Mouse (Mus musculus): Measurements from ENCODE around the gene Gm12184.
"Not testable (repeated sequence)": the region's sequence is repeated elsewhere in the genome, so short reads cannot be mapped to it uniquely, and the experiment has no call there.

The Gm12184 gene

DNA sequence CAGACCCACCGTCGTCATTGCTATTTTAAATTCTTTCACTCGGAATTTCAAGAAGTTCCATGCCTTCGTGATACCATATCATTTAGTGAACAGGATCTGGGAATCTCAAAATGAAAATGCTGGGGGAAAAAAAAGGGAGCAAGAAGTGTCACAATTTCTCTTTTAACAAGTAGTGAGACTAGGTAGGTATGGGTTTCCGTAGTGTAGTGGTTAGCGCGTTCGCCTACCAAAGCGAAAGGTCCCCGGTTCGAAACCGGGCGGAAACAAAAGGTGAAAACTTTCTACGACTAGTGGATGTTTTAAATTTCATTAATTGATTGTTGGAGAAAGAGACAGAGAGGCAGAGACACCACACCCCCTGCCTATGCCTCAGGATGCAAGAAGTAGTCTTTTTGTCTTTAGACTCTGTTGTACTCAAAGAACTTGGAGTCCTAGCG lies 2.9 kb downstream of the Gm12184 start:
- DNase-seq (ENCODE audit: inconsistent ontology term): peak; percentile 77

DNA sequence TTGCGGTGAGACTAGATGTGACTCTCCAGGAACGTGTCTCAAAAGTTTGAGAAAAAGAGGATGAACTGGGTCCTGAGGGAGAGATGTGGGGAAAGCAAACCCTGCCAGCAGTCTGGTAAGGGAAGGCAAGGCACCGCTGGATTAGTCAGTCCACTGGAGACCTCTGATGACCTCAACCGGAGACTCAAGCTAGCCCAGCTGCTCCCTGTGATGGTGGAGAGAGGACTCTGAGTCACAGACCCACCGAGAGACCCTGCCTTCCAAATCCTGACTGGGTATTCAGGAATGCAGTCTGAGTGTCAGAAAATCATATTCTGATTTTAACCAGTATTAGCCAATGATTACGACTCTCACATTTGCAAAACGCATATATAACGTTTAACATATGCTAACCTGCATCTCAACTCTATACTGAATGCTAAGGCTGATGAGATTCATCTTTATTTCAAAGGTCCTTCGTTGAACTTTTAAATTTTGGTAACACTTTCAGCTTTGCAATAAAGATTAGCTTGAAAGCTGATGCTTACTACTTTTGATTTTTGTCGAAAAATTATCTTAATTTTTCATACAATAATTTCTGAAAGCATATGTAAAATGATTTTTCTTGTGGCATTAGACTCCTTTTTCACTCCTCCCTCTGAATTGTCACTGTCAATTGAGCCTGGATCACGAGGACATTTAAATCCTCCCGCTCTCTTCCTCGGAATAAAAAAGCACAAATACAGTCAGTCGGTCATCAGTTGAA lies 3.5 kb downstream of the Gm12184 start:
- no peak for DNase-seq (ENCODE audit: inconsistent ontology term)

DNA sequence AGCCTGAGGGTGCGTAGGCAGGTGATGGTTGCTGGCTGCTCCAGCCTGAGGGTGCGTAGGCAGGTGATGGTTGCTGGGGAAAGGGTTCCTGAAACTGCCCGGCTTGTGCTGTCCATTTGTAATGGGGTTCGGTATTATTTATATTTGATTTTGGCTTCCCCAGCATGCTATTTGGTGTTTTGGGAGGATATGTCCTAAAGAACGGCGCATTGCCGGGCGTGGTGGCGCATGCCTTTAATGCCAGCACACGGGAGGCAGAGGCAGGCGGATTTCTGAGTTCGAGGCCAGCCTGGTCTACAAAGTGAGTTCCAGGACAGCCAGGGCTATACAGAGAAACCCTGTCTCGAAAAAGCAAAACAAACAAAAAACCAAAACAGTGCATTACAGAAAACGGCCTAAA lies 5.2 kb downstream of the Gm12184 start:
- not testable (repeated sequence) for DNase-seq (ENCODE audit: inconsistent ontology term)

DNA sequence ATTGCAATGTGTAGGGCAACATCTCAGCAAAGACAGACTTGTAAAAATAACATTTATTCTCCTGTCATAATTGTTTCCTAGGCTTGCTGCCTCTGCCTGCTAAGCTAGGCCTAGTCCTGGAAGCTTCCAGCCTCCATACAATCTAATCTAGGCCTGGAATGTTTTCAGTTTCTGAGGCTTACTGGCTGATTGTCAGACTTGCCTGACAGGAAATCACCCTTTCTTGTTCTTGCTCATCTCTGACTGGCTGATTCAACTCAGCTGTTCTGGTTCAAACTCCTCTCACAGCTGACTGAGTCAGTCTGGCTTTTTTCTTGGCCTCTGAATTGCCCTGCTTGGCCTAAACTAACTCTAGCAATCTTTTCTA lies 6.2 kb downstream of the Gm12184 start:
- DNase-seq (ENCODE audit: inconsistent ontology term): no peak

DNA sequence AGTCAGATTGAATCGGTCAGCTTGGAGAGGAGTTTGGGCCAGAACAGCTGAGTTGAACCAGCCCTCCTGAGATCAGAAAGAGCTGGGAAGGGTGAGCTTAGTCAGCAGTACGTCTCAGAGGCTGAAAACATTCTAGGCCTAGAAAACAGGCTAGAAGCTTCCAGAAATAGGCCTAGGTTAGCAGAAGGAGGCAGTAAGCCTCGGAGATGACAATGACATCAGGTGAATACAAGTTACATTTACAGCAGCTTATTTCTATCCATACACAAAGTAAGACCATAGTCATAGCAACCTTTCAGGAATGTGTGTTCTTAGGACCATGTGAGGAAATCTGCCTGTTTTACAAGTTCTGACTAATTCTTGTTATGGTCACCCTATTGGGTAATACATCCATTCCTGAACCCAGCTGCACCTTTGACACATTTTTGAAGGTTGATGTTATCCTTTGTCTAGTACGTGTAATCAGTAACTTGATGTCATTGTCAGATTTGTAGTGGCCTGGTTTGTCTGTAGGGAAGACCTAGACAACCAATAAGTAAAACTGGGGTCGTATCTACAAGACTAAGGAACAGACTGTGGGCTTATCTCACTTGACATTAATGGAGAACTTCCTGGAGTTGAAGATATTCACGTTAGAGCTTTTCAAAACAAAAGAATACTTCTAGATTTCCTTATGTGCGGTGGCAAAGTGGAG lies 6.7 kb downstream of the Gm12184 start:
- no peak for DNase-seq (ENCODE audit: inconsistent ontology term)

DNA sequence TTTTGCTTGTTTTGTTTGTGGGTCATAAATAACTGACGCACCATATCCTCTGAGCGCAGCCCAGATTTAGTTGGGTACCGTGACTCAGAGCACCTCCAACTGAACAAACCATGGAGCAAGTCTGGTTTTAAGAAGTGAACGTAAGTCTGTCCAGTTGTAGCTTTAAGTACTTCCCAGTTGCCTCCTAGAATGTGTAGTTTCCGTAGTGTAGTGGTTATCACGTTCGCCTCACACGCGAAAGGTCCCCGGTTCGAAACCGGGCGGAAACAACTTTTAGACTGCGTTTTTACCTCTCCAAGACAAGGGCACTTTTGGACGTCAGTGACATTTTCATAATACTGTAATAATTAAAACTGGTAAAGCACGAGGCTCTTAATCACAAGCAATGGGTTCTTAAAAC lies 8.1 kb downstream of the Gm12184 start:
- DNase-seq (ENCODE audit: inconsistent ontology term): peak; percentile 88

DNA sequence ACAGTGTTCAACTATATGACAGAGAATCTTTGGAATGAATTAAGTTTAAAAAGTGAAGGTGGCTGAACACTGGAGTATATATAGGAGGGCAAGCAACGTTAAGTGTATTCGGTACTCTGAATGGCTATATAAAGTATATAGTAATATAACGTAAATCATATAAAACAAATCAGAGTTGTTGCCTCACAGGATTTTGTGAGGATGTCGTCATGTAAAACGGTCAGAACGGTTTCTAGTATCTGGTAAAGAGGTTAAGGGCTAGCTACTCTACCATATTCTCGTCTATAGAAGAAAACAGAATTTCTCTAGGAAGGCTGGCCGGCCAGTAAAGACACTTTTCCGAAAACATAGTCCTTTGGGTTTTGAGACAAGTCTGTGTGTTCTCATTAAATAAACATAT lies 8.7 kb downstream of the Gm12184 start:
- DNase-seq (ENCODE audit: inconsistent ontology term): no peak

DNA sequence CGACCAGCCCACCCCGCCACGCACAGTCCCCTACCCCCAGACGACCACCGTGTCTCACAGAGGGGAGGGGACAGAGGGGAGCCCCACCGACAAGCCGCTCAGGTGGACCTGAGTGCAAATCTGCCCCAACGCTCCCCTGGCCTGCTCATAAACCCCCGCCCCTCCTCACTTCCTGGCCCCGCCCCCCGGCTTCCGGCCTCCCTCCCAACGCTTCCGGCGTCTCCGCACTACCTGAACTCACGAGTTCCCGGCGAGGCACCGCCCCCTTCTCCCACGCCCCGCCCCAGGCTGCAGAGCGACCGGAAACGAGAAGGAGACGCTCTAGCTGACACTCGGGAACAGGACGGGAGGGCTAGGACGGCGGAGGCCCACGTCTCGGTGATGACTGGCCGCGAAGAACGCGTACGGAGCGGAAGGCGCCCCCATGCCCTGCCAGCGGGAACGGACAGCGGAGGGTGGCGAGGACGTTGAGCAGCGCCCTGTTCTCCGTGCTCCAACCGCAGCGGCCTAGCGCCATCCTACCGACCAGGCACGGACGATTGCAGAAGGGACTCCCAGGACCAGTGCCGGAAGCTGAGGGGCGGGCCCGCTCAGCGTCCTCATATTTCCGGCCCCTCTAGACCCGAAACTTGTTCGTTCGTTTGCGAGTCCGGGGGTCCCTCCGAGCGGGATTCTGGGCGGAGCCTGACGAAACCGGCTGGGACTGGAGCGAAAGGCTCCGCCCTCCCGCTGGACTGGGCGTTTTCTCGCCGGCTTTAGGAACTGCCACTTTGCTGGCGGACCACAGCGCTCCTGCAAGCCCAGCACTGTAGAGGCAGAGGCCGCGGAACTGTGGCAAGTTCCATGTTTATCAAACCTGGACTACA lies 9.4 kb downstream of the Gm12184 start, which contains the start of gene Trim41:
TSS of gene Trim41 (minus strand) at position 554 of the 866 bp plus-strand sequence.
- DNase-seq (ENCODE audit: inconsistent ontology term): peak; percentile 100

DNA sequence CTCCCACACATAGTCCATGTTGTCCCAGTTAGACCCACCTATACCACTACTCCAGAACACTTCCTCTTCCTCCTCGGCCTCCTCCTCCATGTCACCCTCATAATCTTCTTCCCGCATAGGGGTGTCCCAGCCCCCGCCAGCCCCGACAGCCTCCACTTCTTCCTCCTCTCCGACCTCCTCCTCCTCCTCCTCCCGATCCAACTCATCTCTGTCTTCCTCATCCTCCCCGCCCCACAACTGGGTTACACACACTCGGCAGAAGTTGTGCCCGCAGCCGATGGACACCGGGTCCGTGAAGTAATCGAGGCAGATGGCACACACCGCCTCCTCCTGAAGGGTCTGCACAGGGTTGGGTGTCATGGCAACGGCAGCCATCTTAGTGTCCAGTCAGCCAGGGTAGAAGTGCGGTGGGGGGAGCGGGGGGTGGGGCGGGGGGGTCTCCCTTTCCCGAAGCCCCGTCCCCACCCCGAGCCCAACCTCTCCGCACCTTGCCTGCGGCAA lies 10.1 kb downstream of the Gm12184 start:
- no peak for DNase-seq (ENCODE audit: inconsistent ontology term)

DNA sequence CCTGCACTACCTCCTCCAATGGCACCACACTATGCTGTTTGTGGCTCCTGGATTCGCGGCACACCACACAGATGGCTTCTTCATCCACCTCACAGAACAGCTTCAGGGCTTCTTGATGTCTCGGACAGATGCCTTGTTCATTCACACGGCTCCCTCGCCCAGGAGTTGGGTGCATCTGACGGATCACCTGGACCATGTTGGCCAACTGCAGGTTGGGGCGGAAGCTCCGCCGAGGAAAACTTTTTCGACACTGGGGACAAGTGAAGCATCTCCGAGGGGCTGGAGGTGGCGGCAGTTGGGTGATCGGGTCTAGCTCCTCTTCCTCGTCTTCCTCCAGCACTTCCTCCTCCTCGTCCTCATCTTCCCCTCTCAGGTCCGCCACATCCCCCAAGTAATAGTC lies 10.6 kb downstream of the Gm12184 start:
- no peak for DNase-seq (ENCODE audit: inconsistent ontology term)

DNA sequence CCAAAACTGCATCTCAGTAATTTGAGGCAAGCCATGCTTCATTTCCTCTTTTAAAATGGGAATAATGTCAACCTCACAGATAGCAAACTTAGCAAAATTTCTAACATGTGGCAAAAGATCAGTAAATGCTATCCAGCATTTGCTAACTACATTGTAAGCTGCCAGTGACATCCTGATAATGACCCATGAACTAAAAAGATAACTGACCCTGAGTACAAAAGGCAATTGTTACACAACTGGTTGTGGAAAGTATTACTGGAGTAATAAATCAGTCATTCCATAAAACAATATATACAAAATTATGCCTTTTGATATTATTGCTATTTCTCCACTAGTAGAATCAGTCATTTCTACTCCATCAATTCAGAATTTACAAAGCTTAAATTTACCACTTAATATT lies 12.7 kb downstream of the Gm12184 start:
- no peak for DNase-seq (ENCODE audit: inconsistent ontology term)

DNA sequence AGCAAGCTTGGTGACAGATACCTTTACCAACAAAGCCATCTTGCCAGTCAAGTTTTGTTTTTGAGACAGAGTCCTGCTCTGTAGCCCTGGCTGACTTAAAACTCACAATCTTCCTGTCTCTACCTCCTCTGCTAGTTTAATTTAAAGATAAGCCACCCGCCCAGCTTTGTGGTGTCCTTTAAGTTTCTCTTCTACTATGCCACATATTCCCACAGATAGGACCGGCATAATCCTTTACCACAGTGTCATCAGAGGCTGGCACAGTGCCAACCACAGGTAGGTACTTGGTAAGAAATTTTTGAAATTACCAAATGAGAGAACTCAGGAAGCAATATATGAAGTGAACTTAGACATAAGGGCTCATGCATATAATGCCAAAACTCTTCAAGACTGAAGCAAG lies 16.3 kb downstream of the Gm12184 start:
- no peak for DNase-seq (ENCODE audit: inconsistent ontology term)

DNA sequence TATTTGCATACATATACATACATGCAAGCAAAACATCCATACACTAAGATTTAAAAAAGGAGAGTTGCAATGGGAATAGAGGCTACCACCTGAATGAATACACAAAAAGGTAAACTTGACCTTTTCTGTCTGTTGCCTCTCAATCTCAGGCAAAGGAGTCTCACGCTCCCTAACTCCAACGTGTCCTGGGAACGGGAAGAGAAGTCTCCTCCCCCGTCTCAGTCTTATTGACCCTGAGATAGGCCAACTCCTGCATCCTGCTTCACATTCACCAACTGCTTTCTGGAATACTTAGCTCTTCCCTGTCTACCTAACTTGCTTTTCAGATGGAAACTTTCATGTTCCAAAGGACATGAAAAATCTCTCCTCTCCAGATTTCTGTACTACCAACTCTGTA lies 17.0 kb downstream of the Gm12184 start:
- no peak for DNase-seq (ENCODE audit: inconsistent ontology term)

DNA sequence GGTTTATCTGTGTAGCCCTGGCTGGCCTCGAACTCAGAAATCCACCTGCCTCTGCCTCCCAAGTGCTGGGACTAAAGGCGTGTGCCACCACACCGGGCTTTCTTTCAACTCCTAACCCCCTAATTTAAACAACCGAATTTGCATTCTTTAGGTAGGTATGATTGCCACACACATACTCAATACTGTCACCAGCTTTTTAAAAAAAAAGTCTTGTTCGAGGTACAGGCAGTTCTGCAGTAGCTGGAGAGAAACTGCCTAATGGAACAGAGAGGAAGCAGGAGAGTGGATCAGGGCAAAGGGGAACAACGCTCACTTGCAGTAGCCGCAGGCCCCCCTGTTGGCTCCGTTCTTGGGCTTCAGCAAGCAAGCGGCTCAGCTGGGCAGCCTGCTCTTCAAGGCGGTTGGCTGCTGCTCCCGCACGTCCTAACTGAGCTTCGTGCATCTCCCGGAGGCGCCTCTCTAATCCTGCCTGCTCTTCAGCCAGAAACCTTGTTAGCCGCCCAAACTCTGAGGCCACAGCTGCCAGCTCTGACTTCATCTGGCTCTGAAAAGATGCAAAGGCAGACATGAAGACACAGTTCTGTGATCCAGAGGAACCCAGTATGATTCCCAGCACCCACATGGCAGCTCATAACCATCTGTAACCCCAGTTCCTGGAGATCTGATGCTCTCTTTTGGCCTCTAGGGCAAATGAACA lies 17.6 kb downstream of the Gm12184 start:
- no peak for DNase-seq (ENCODE audit: inconsistent ontology term)

DNA sequence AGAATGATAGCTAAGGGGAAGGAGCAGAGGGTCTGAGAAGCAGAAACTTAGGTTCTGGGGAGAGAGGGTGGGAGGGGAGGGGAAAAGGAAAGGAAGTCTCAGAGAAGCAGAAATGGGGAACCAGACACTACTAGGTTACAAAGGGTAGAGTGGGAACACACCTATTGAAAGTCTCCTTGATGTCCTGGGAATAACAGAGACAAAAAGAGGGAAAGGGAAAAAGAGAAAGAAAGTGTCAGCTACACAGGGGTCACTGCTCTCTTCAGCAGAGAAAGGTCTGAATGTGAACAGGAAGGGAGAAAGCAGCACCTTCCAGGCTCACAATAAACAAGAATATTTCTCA lies 18.2 kb downstream of the Gm12184 start:
- DNase-seq (ENCODE audit: inconsistent ontology term): no peak

DNA sequence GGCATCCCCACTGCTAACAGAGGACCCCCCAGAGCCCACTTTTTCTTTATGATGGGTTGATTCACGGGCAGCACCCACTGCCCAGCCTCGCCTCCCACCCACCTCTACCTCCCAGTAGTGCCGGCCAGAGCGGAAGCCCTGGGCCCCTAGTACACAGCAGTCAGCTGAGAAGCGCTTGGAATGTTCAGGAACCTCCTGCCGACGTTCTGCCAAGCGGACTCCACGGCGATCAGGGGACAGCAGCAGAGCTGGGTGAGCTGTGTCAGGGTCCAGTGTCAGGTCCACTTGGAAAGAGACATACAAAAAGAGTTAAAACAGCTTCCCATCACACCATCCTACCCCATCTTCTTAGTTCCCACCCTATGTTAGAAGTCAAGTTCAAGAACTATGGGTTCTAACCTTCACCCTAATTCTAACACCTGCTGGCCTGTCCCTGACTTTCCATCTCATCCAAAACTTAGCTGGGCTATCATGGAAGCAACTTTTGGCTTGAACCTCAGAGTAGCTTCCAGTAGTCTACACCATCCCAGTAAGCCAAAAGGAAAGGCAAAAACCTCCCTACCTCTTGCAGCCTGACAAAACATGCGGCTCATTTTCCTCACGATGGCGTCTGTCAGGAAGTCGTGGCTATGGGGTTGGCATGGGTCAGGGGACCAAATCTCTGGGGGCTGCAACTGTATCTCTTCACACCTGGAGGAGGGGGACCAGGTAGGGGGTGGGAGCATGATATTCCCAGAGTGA lies 18.7 kb downstream of the Gm12184 start:
- DNase-seq (ENCODE audit: inconsistent ontology term): no peak

DNA sequence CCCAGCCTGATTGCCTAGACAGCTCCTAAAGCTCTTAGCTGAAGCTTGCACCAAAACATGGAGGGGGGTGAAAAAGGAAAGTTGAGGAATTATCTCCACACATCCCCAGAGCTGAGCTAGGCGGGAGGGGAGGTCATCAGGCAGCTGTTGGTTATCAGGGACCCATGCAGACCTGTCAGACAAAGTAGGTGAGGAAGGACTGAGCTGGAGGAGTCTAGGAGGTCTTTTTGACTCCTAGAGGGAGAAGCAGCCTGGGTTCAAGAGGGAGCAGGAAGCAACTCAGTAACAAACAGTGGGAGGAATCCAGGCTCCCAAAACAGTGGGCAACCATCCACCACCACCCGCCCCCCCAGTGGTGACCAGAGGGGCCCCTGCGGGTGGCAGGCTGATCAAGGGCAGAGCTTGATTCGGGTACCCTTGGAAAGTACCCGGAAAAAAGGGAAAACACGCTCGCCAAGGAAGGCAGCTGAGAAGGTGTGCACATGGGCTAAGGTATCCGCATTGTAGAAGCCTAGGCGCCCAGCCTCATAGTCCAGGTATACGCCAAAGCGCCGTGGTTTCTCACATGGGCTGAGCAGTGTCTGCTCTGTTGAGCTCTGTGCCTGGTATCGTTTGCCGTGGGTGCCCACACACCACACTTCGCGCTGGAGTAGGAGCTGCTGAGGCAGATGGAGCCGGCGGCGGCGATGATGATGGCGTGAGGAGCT lies 19.4 kb downstream of the Gm12184 start:
- no peak for DNase-seq (ENCODE audit: inconsistent ontology term)

DNA sequence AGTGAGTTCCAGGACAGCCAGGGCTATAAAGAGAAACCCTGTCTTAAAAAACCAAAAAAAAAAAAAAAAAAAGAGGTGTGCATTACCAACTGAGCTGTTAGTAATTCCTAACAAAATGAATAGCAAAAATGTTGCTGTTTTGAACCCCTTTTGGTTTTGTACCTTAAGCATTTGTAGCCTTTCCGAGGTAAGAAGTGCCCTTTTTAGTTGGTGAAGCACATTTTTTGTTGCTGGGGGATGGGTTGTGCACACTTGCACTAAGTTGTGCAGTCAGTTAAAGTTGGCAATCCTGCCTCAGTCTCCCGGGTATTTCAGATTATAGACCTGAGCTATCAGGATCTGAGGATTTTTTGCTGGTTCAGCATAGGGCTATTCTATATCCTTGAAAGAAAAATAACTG lies 21.5 kb downstream of the Gm12184 start:
- no peak for DNase-seq (ENCODE audit: inconsistent ontology term)

DNA sequence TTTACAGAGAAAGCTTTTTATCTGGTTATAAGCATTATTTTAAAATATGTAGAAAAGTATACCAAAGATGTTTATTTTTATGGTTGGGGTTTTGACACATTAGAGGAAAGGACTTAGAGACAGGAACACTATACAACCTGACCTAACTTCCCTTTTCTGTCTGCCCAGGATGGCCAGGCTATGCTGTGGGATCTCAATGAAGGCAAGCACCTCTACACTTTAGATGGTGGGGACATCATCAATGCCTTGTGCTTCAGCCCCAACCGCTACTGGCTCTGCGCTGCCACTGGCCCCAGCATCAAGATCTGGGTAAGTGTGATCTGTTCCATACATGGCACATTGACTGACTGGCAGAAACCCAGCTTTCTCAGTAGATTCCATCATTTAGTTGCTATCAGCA lies 22.5 kb downstream of the Gm12184 start:
- no peak for DNase-seq (ENCODE audit: inconsistent ontology term)
